In genomic region chr1:174921298-174921955, GRCm38 (mm10) we compare ENCODE assay signal across 9 mouse cellular contexts. TPM values are rescaled to one million over a fixed set of nuclear protein-coding genes. Genes with fewer than 3 reads are reported as not detected.
DNase-seq lines count a peak whose midpoint lies in the region; ATAC-seq lines count a peak whose summit lies in the region.
"Had no signal": no experiment of that assay in that cellular context is flagged by ENCODE, and none has a peak within 500 bp of the region (broad histone marks: within the 10 kb centered on the region; RNA-seq: fewer than 3 reads in every experiment).

Gene Grem2, minus strand, starts transcription at chr1:174921819.

- H3K4me1 ChIP-seq in heart, embryonic 11.5 days (ENCODE audit: control insufficient read depth, insufficient read depth, low read length): no peaks in the 10 kb centered on the region
- no peaks in the 10 kb centered on the region for H3K4me1 ChIP-seq in lung, embryonic 15.5 days

- H3K27ac ChIP-seq in heart, embryonic 11.5 days (ENCODE audit: low read depth, low read length): no peak within 1 kb of the TSS
- H3K27ac ChIP-seq in lung, embryonic 15.5 days: no peak within 1 kb of the TSS

- no peak for DNase-seq in heart, adult 9 months (ENCODE audit: low spot score in 2 of 2)
- DNase-seq in embryo, embryonic 11.5 days (ENCODE audit: low read depth, low spot score): peak; percentile 36
- peak; percentile 10 for DNase-seq in gastrocnemius, postnatal 25 days
- DNase-seq in layer of hippocampus, postnatal 14 days (ENCODE audit: low spot score in 2 of 2): peak; percentile 39 to 51
- peak; percentile 38 for DNase-seq in ovary, postnatal 14 days (ENCODE audit: low spot score)
- no peak for DNase-seq in spleen, adult 18-20 months

- peak within 1 kb of the TSS; percentile 80 for H3K4me2 ChIP-seq in heart, embryonic 11.5 days
- H3K4me2 ChIP-seq in lung, embryonic 15.5 days: peak within 1 kb of the TSS; percentile 59

- peak within 1 kb of the TSS; percentile 45 for H3K4me3 ChIP-seq in heart, embryonic 11.5 days (ENCODE audit: low read depth, low read length)
- peak within 1 kb of the TSS; percentile 34 for H3K4me3 ChIP-seq in lung, embryonic 15.5 days

- ATAC-seq in heart, embryonic 11.5 days (replicated peaks; ENCODE audit: insufficient number of reproducible peaks, low FRiP score, low TSS enrichment): peak; percentile 81
- peak; percentile 97 for ATAC-seq in lung, embryonic 15.5 days (ENCODE audit: borderline replicate concordance, extremely low read depth, low FRiP score, low TSS enrichment)

- WGBS in heart, embryonic 11.5 days (ENCODE audit: insufficient replicate concordance): 5% methylated on average over 30 of the region's 30 CpGs
- 4% methylated on average over 30 of the region's 30 CpGs for WGBS in lung, embryonic 15.5 days

- H3K27me3 ChIP-seq in heart, embryonic 11.5 days (ENCODE audit: control insufficient read depth, insufficient read depth, low read length): no peaks in the 10 kb centered on the region
- H3K27me3 ChIP-seq in lung, embryonic 15.5 days: no peaks in the 10 kb centered on the region

- no peaks in the 10 kb centered on the region for H3K9me3 ChIP-seq in heart, embryonic 11.5 days (replicated peaks; ENCODE audit: control insufficient read depth, low read length)
- H3K9me3 ChIP-seq in lung, embryonic 15.5 days: no peaks in the 10 kb centered on the region

- 0 out of 2 replicates have a peak within 1 kb of the TSS, but pooled peaks have one; percentile 43 for H3K9ac ChIP-seq in heart, embryonic 11.5 days (ENCODE audit: low read depth, low read length)
- H3K9ac ChIP-seq in lung, embryonic 15.5 days: peak within 1 kb of the TSS; percentile 35

- H3K36me3 ChIP-seq in heart, embryonic 11.5 days (ENCODE audit: control insufficient read depth, insufficient read depth, low read length): no peaks in the 10 kb centered on the region
- no peaks in the 10 kb centered on the region for H3K36me3 ChIP-seq in lung, embryonic 15.5 days
- H3K36me3 ChIP-seq: G1E had no signal

RNA-seq across cellular contexts. Expression of gene Grem2, which starts in this region (rescaled TPM):
- polyA plus RNA-seq in heart, embryonic 11.5 days (2014; fragmentation: Nextera tagmentation; extraction: Ambion mirVana): 0.18 and 0.19 TPM in 2 replicates
- 10 to 100 TPM in 1 of 2 experiments, 1 to 10 TPM in 1; 6.8 to 13.8 TPM for total RNA-seq in gastrocnemius, postnatal 25 days (2021)
- total RNA-seq in layer of hippocampus, postnatal 14 days (2021): 10 to 100 TPM; 10.8 to 12.7 TPM
- polyA plus RNA-seq in lung, embryonic 15.5 days (2015; fragmentation: Nextera tagmentation; extraction: Ambion mirVana): 1.6 and 1.8 TPM in 2 replicates
- polyA plus RNA-seq: G1E had no signal

Comparison
In these comparisons a context has a peak if more than half of its experiments do, and no peak if none do; other contexts are left out.
1. Peak in ATAC-seq, H3K4me3 ChIP-seq, H3K9ac ChIP-seq and H3K4me2 ChIP-seq in heart, embryonic 11.5 days; RNA of the gene not detected or under 1 TPM.
2. DNase-seq: peak in embryo, embryonic 11.5 days (single experiment), gastrocnemius, postnatal 25 days (single experiment), layer of hippocampus, postnatal 14 days (2 of 2) and ovary, postnatal 14 days (single experiment); none in heart, adult 9 months (0 of 2) and spleen, adult 18-20 months (0 of 2).